ENCODE assay signal across 8 mouse cellular contexts in genomic region chr9:107738020-107738840, GRCm38 (mm10). TPM values are rescaled to one million over a fixed set of nuclear protein-coding genes. Genes with fewer than 3 reads are reported as not detected.
A peak's percentile ranks its signal among the peaks of the same experiment; 100 is the strongest.
DNase-seq lines count a peak whose midpoint lies in the region; ATAC-seq and TF ChIP-seq lines count a peak whose summit lies in the region.

No protein-coding gene starts in this region.

- H3K27ac ChIP-seq in embryonic facial prominence, embryonic 13.5 days, result peak overlapping the region; percentile 55
- peak overlapping the region; percentile 45 for H3K27ac ChIP-seq in limb, embryonic 12.5 days
- peak overlapping the region; percentile 56 for H3K27ac ChIP-seq in midbrain, embryonic 16.5 days (ENCODE audit: low read length)
- no peak overlapping the region for H3K27ac ChIP-seq in spleen, adult 2 months (ENCODE audit: insufficient read depth, low read length)

- H3K27me3 ChIP-seq in embryonic facial prominence, embryonic 13.5 days, result no peaks in the 10 kb centered on the region
- no peaks in the 10 kb centered on the region for H3K27me3 ChIP-seq in limb, embryonic 12.5 days
- no peaks in the 10 kb centered on the region for H3K27me3 ChIP-seq in midbrain, embryonic 16.5 days (ENCODE audit: control insufficient read depth, insufficient read depth, low read depth, low read length)
- peaks cover 2% of the 10 kb centered on the region; the same call in 1 of the 2 replicates for H3K27me3 ChIP-seq in spleen, adult 2 months (ENCODE audit: control insufficient read depth, insufficient read depth, low read length)

- 17% methylated on average over 7 of the region's 7 CpGs for WGBS in embryonic facial prominence, embryonic 13.5 days
- 23% methylated on average over 7 of the region's 7 CpGs for WGBS in limb, embryonic 12.5 days
- 19% methylated on average over 7 of the region's 7 CpGs for WGBS in midbrain, embryonic 16.5 days
- 26% methylated on average over 7 of the region's 7 CpGs for WGBS in spleen, adult 2 months

- peaks cover 50% of the 10 kb centered on the region for H3K36me3 ChIP-seq in embryonic facial prominence, embryonic 13.5 days
- H3K36me3 ChIP-seq in limb, embryonic 12.5 days, result peaks cover 50% of the 10 kb centered on the region
- peaks cover 39% of the 10 kb centered on the region for H3K36me3 ChIP-seq in midbrain, embryonic 16.5 days (ENCODE audit: control insufficient read depth, insufficient read depth, low read length)
- peaks cover 28% of the 10 kb centered on the region for H3K36me3 ChIP-seq in spleen, adult 2 months (ENCODE audit: control insufficient read depth, insufficient read depth, low read length)

- TF ChIP-seq POLR2A in spleen, adult 2 months (IDR thresholded peaks at IDR 0.05; ENCODE audit: low read depth, low read length), result no peak

- peak overlapping the region; percentile 47; the same call in 1 of the 2 replicates for H3K9ac ChIP-seq in embryonic facial prominence, embryonic 13.5 days
- H3K9ac ChIP-seq in limb, embryonic 12.5 days (replicated peaks), result no peak overlapping the region
- no peak overlapping the region for H3K9ac ChIP-seq in midbrain, embryonic 16.5 days (ENCODE audit: low read depth, low read length)

- TF ChIP-seq CTCF in spleen, adult 2 months (IDR thresholded peaks at IDR 0.05; ENCODE audit: extremely low read depth, insufficient read depth, insufficient read length, insufficient replicate concordance), result peak; percentile 94

- H3K4me3 ChIP-seq in embryonic facial prominence, embryonic 13.5 days, result no peak overlapping the region
- no peak overlapping the region for H3K4me3 ChIP-seq in limb, embryonic 12.5 days (replicated peaks)
- no peak overlapping the region for H3K4me3 ChIP-seq in midbrain, embryonic 16.5 days (ENCODE audit: low read depth, low read length)
- H3K4me3 ChIP-seq in spleen, adult 2 months (ENCODE audit: extremely low read depth, insufficient read depth, insufficient read length), result no peak overlapping the region

- peak; percentile 62 for DNase-seq in 3134 (ENCODE audit: extremely low read depth, insufficient read length, low spot score)
- DNase-seq in adrenal gland, postnatal 25 days, result peak; percentile 87
- peak; percentile 84 for DNase-seq in heart, adult 8-10 months (ENCODE audit: low spot score)
- peak; percentile 75 to 91 for DNase-seq in kidney, adult 8-10 months
- peak; percentile 46 to 73 for DNase-seq in spleen, adult 2 months (ENCODE audit: low read depth in 1 of 2, low spot score in 2 of 2)

- H3K9me3 ChIP-seq in embryonic facial prominence, embryonic 13.5 days, result no peaks in the 10 kb centered on the region
- H3K9me3 ChIP-seq in limb, embryonic 12.5 days, result no peaks in the 10 kb centered on the region
- no peaks in the 10 kb centered on the region for H3K9me3 ChIP-seq in midbrain, embryonic 16.5 days (replicated peaks; ENCODE audit: control insufficient read depth, low read length, poor library complexity, severe bottlenecking)

- H3K4me2 ChIP-seq in embryonic facial prominence, embryonic 13.5 days, result no peak overlapping the region
- H3K4me2 ChIP-seq in limb, embryonic 12.5 days, result no peak overlapping the region
- no peak overlapping the region for H3K4me2 ChIP-seq in midbrain, embryonic 16.5 days (ENCODE audit: low read length)

- ATAC-seq in embryonic facial prominence, embryonic 13.5 days (ENCODE audit: insufficient number of reproducible peaks, insufficient read depth, low FRiP score, low TSS enrichment, low read depth), result peak; percentile 52
- peak; percentile 44 for ATAC-seq in limb, embryonic 12.5 days (ENCODE audit: insufficient number of reproducible peaks, insufficient read depth, low FRiP score, low TSS enrichment, low read depth)
- ATAC-seq in midbrain, embryonic 16.5 days, result peak; percentile 49

- H3K4me1 ChIP-seq in embryonic facial prominence, embryonic 13.5 days, result peaks cover 38% of the 10 kb centered on the region
- H3K4me1 ChIP-seq in limb, embryonic 12.5 days (replicated peaks), result peaks cover 35% of the 10 kb centered on the region
- peaks cover 29% of the 10 kb centered on the region for H3K4me1 ChIP-seq in midbrain, embryonic 16.5 days (ENCODE audit: control insufficient read depth, insufficient read depth, low read length)
- peaks cover 6% of the 10 kb centered on the region; the same call in 1 of the 2 replicates for H3K4me1 ChIP-seq in spleen, adult 2 months (ENCODE audit: control insufficient read depth, insufficient read depth, insufficient read length)

RNA-seq across cellular contexts. Expression of gene Sema3f, which starts 28.0 kb away (rescaled TPM):
- 23.1 and 23.6 TPM in 2 replicates for total RNA-seq in adrenal gland, postnatal 25 days (2021)
- 37.7 and 44.0 TPM in 2 replicates for polyA plus RNA-seq in embryonic facial prominence, embryonic 13.5 days (2015; fragmentation: Nextera tagmentation; extraction: Ambion mirVana)
- 10 to 100 TPM; 11.9 to 16.5 (median 14.3) TPM for total RNA-seq in heart, adult 8-10 months (2022)
- polyA plus RNA-seq in limb, embryonic 12.5 days (2016; fragmentation: Nextera tagmentation; extraction: Ambion mirVana), result 47.6 and 53.5 TPM in 2 replicates
- polyA plus RNA-seq in midbrain, embryonic 16.5 days (2015; fragmentation: Nextera tagmentation; extraction: Ambion mirVana), result 16.6 and 19.2 TPM in 2 replicates
- 61.1 and 61.6 TPM in 2 replicates for polyA plus RNA-seq in spleen, adult 2 months (2012; rRNA removed)

RNA-seq across cellular contexts. Expression of gene Rbm5, which starts 32.6 kb away (rescaled TPM):
- total RNA-seq in adrenal gland, postnatal 25 days (2021), result 135 and 149 TPM in 2 replicates
- polyA plus RNA-seq in embryonic facial prominence, embryonic 13.5 days (2015; fragmentation: Nextera tagmentation; extraction: Ambion mirVana), result 262 and 274 TPM in 2 replicates
- total RNA-seq in heart, adult 8-10 months (2022), result 10 to 100 TPM; 34.0 to 45.4 (median 39.7) TPM
- 232 and 239 TPM in 2 replicates for polyA plus RNA-seq in limb, embryonic 12.5 days (2016; fragmentation: Nextera tagmentation; extraction: Ambion mirVana)
- 239 and 270 TPM in 2 replicates for polyA plus RNA-seq in midbrain, embryonic 16.5 days (2015; fragmentation: Nextera tagmentation; extraction: Ambion mirVana)
- polyA plus RNA-seq in spleen, adult 2 months (2012; rRNA removed), result 70.3 and 76.0 TPM in 2 replicates

RNA-seq across cellular contexts. Expression of gene Gnat1, which starts 58.7 kb away (rescaled TPM):
- not detected in 2 replicates for total RNA-seq in adrenal gland, postnatal 25 days (2021)
- 1.2 and 2.0 TPM in 2 replicates for polyA plus RNA-seq in embryonic facial prominence, embryonic 13.5 days (2015; fragmentation: Nextera tagmentation; extraction: Ambion mirVana)
- total RNA-seq in heart, adult 8-10 months (2022), result not detected
- polyA plus RNA-seq in limb, embryonic 12.5 days (2016; fragmentation: Nextera tagmentation; extraction: Ambion mirVana), result 2.1 and 2.2 TPM in 2 replicates
- polyA plus RNA-seq in midbrain, embryonic 16.5 days (2015; fragmentation: Nextera tagmentation; extraction: Ambion mirVana), result 1.6 and 2.2 TPM in 2 replicates
- not detected in 2 replicates for polyA plus RNA-seq in spleen, adult 2 months (2012; rRNA removed)
